Mouse (Mus musculus) NIH3T3 (cell line): ENCODE data around the gene Hcfc1r1.

ENCODE experiments used
- DNase-seq: peaks from one replicate; pipeline ENCODE4 v3.0.0-alpha.2; 2012; ENCODE audit warnings: low read depth

The Hcfc1r1 gene

DNA sequence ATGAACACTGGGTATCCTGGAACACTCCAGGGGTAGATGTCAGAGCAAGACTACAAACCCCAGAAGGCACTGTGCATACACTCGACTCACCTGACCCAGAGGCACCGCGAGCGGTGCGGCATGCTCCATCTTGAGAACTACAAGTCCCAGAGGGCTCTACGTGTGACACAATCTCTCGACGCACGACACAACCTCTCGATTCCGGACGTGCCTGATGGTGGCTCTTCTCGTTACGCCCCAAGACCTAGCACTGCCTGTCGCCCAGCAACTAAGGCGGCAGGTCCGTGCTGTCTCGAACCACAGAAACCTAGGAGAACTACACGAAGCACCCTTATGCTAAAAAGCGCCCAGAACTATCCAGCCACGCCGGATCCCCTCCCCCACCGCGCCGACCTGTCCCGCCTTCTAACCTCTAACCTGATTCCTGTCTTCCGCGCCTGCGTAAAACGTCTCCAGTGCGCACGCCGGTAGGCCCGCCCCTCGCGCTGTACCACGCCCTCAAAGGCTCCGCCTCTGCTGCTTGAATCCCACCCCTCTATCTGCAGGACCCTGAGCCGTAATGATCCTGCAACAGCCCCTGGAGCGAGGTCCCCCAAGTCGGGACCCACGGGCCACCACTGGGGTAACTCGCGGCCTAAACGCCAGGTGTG is at the start of gene Hcfc1r1, which contains the start of gene Thoc6:
Gene Hcfc1r1 (plus strand): TSS at position 173 of the 650 bp plus-strand sequence.
Gene Thoc6 (minus strand): TSS at position 459 of the 650 bp plus-strand sequence.
- peak; percentile 95 for DNase-seq

DNA sequence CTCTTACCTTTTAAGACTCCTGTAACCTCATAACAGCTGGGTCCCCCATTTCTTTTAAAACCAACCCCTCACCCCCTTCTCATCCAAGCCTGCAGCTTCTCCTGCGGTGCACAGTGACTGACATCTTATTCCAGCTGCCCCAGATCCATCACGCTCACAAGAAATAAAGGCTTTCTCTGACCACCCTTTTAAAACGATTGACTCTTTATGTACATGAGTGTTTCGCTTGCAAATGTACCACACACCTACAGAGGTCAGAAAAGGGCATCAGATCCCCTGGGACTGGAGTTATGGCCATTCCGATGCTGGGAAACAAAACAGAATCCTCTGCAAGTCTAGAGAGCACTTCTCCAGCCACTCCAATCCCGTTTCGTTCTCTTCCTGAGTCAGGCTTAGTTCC is 45.6 kb upstream of the Hcfc1r1 start:
- no peak for DNase-seq

DNA sequence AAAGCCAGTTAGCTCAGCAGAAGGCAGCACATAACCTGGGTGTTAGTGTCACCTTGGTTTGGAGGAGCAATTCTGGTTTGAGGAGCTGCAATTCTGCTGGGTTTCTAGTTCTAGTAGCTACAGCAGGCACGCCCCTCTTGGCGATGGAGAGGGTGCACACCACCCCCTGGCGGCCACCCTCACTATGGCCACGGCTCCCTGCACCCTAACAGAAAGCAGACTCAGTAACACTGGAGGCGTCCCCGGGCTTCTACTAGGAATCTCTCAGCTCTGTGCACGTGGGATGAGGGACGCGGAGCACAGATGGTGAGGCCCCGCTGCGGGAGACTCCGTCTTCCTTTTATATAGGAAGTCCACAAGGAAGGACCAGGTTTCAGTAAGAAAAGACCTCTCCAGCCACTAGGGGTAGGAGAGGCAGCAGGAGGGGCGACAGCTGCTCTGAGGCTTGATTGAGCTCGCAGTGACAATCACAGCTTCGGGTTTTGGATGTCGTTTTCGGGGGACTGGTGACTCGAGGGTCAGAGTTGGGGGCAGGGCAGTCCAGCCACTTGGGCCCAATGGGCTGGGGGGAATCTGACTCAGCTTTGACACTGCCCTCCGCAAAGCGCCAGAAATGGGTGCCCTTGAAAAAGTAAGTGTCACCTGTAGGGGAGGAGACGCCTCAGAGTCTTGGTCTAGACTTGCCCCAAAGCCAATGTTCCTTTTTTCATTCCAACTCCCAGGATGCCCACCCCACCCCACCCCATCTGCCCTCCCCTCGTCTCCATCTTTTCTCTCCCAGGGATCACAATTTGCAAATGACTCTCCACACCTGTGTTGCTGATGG is 43.0 kb upstream of the Hcfc1r1 start:
- peak; percentile 89 for DNase-seq

DNA sequence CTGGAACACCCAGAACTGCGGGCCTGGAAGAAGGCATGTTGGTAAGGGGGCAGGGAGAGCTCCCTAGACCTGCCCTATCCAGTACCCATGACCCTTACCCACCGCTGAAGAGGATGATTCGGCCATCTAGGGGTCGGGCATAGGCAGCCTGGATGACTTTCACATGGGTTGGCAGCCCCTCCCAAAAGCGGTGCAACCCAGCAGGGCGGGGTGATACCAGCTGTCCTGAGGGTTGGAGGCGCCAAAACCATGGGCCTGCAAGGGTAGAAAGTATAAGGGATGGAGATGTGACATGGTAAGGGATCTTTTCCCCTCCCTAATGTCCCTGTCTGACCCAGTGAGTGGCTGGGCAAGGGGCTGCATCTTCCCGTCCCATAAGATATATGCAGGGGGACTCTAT is 42.2 kb upstream of the Hcfc1r1 start:
- DNase-seq, result no peak

DNA sequence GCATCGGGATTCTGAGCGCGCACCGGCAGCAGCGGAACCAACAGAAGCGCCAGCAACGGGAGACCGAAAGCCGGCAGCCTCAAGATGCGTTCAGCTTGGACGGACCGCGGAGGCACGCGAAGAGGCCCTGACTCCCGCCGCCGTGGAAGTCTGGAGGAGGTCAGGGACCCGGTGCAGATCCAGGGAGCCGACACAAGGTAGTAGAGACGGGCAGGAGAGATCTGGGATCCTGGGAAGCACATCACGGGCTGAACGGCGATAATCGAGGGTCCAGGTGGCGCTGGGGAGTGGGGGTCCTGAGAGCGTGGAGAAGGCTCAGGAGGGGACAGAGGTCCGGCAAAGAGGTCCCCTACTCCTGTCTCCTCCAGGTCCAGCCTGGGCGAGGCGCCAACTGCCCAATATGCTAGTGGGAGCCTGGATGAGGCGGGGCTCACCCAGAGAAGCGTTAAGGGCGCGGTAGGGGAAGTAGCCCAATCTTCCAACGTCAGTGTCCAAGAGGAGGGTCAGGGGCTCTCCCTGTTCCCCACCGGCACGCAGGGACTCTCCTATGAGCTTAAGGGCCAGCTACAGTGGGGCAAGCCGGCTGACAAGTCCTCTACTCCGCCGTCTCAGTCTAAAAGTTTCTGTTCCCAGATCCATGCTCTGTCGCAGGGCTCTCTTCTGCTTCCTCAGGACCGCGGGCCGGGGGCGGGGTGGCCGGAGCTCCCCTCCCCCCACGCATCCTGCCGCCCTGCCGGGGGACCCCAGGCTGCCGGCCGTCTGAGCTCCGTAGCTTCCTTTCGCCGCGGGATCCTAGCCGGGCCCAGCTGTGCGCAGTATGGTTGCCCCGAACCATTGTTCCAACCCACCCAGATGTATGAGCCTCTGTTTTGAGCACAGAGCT is 28.5 kb upstream of the Hcfc1r1 start, which contains the start of gene Mmp25:
Gene Mmp25 (minus strand): TSS at position 665 of the 883 bp plus-strand sequence.
- no peak for DNase-seq

DNA sequence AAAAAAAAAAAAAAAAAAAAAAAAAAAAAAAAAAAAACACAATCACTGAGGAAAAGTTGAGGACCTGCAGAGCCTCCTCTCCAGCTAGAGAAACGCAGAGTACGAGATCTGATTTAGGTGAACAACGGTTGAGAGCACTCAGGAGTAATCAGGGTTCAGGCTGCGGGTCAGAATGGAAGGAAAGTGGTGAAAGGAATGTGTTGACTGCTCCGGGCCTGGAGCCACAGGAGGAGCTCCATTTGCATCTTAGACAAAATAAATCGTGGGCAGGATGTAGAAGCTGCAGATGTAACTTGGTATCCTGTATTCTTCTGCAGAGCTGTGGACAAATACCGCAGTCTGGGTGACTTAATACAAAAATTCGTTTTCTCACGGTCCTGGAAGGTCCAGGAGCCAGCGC is 27.5 kb upstream of the Hcfc1r1 start:
- DNase-seq, result no peak

DNA sequence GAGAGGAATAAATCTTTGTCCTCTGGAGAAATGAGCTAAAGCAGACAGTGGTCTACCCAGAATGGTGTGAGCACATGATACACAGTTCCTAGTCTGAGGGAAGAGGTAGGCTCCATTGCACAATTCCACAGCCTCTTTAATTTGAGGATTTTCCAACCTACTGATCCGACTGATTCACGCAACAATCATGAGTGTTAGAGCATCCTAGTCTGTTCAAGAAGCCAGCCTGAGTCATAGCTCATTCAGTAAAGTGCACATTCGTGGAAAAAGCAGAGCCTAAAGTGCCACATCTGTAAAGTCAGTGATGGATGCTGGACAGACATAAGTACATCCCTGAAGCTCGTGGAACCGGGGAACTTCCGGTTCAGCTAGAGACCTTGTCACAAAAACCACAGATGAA is 22.0 kb upstream of the Hcfc1r1 start:
- peak; percentile 63 for DNase-seq

DNA sequence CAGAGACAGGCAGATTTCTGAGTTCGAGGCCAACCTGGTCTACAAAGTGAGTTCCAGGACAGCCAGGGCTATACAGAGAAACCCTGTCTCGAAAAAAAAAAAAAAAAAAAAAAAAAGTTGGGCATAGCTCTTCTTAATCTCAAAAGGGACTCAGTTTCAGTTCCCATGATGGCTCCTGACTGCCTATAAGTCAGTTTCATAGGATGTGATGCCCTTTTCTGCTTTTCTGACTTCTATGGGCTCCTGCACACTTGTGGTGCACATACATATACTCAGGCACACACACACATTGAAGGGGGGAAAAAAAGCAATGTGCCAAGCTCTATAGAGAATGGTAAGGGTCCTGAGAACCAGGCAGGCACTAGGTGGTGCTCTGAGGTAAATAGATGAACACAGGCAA is 20.1 kb upstream of the Hcfc1r1 start:
- DNase-seq, result peak; percentile 22

DNA sequence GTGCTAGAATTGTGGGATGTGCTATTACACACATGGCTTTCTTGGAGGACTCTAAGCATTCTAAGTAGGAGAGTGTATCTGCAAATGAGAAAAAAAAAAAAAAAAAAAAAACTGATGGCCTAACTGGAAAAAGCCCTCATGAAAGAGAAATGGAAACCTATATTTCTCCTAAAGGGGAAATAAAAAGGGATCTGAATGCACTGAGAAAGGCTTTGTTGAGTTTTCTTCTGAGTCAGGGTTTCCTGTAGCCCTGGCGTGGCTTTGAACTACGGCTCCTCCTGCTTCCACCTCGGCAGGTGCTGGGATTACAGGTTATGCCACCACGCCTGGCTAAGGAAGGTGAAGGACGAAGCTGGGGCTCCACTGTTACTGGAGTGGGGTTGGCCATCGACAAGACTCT is 19.4 kb upstream of the Hcfc1r1 start:
- DNase-seq, result no peak

DNA sequence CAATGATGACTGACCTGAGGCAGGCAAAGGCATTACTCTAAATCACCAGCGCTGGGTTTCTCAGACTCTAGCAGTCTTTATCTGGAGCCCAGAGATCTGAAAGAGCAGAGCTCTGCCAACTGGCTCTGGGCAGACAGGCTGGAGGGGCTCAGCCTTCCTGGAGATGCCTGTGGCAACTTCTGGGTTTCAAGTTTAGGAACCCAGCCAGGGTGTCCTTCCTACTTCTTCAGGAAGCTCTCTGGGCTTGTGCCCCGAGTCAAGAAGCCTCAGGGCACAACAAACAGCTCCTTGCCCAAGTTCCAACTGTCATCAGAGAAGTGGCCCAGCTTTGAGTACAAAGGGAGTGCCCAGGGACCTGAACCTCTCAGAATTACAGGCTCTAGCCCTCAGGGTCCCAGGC is 19.0 kb upstream of the Hcfc1r1 start:
- no peak for DNase-seq

DNA sequence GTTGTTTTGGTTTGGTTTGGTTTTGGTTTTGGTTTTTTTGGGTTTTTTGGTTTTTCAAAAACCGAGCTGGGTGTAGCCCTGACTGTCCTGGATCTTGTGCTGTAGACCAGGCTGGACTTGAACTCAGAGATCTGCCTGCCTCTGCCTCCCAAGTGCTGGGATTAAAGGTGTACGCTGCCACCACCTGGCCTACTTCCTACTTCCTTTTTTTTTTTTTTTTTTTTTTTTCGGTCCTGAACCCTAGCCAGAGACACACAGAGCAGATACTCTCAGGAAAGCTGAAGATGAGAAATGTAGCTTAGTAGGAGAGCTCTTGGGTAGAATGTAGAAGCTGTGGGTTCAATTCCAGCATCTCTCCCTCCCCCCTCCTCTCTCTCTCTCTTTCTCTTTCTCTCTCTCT is 14.9 kb upstream of the Hcfc1r1 start:
- DNase-seq, result no peak

DNA sequence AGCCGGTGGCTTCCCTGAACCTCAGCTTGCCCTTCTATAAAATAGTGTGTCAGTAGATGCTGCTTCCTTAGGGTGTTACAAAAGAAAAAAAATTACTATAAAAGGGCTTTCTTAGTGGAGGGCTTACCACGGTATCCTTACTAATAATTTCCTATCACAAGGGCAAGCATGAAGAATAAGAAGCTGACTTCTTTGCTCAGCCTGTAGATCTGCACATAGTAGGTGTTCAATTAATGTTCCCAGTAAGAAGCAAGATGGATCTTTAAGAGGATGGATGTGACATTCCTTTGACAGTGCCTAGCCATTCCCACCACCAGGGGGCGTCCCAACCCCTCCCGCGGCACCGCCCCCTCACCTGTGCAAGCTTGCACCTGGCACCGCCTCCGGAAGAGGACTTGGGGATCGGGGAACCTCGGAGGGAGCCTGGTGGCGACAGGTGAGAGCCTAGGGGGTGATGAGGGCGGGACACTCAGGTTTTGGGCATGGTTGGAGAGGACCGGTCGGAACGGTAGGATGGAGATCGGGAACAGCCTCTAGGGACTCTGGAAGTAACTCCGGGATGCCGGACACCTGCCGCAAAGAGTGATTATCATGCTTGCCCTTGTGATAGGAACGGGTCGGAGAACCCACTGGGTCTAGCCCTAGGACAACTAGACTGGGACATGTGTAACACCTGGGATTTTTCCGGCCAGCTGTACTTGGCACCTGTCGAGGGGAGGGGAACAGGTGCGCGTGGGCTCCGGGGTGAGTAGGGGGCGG is 13.1 kb upstream of the Hcfc1r1 start, which contains the start of gene Bicdl2:
Gene Bicdl2 (plus strand): TSS at position 390 of the 759 bp plus-strand sequence.
- no peak for DNase-seq

DNA sequence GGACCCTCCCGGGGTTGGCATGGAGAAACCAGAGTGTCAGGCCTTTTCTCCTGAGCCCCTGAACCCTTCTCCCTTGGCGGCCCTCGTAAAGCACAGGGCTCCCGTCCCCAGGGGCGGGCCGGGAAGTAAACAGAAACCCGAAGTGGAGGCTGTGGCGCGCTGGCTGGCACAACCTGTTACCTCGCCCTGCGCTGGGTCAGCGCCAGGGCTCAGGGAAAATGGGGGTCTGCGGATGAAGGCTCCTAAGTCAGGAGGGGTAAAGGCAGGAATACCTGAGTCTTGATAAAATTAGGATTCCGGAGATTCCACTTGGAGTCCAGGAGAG is 12.6 kb upstream of the Hcfc1r1 start:
- no peak for DNase-seq

DNA sequence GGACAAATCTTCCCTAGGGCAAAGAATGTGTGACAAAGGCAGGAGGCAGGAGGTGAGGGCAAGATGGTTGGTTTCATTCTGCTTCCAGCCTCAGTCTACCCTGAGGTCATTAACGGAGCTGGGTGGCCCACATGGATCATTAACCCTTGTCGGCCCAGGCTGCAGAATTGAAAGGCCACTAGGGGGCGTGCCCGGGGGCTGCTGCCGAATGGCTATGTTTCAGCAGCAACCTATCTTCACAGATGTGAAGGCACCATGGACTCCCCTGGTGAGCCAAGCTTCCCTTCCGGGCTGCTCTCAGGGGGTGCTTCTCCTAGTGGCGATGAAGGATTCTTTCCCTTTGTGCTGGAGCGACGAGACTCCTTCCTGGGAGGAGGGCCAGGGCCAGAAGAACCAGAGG is 11.9 kb upstream of the Hcfc1r1 start:
- no peak for DNase-seq

DNA sequence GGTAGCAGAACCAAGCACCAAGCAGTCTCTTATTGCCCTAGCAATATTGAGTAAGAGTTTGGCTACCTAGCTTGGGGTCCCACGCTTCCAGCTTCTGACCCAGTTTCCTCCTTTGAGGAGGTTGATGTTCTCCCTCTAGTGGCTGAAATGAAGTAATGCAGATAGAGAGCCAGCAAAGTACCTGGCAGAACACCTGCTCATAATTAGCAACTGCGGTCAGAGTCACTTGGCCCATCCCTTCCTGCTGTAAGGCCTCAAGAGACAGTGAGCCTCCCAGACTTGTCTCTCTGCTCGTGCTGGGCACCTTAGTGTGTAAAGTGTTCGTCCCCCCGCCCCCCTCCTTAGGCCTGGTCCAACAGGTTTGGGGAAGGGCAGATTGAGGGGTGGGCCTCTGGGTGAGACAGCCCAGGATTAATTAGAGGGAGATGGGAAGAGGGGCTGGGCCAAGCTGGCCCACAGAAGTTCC is 8.8 kb upstream of the Hcfc1r1 start:
- DNase-seq, result peak; percentile 68

DNA sequence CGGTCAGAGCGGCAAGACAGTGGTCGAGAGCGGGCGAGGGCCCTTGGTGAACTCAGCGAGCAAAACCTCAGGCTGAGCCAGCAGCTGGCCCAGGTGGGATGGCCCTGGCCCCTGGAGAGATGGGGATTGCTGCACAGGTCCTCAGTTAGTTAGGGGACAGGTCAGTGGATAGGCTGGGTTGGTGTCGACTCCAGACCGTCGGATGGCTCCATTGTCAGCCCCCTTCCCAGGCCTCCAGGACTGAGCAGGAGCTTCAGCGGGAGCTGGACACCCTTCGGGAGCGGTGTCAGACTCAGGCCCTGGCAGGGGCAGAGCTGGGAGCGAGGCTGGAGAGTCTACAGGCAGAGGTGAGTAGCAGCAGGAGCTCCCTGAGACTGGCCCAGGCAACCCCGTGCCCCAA is 7.9 kb upstream of the Hcfc1r1 start:
- DNase-seq, result no peak

DNA sequence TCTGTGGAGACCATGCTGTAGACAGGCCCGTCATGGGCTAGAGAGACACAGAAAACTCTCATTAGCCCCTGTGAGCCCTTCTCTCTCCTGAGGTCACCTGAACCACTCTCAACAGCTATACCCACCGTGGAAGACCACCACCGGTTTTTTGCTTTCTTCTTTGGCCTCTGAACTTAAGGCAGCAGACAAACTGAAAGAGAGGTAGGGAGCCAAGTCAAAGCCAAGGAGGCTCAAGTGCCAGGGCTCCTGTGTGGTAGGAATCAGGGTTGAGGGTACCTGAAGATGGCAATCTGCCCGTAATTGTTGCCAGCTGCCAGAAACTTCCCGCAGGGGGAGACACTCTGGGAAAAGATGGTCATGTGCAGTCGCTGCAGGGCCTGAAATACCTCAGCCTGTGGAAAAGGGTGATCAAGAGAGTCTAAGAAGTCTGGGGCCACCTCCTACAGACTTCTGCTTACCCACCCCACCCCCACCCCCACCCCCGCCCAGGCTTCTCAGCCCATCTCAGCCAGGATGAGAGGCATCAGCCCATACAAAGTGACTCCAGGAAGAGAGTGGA is 2.8 kb upstream of the Hcfc1r1 start:
- DNase-seq, result no peak

DNA sequence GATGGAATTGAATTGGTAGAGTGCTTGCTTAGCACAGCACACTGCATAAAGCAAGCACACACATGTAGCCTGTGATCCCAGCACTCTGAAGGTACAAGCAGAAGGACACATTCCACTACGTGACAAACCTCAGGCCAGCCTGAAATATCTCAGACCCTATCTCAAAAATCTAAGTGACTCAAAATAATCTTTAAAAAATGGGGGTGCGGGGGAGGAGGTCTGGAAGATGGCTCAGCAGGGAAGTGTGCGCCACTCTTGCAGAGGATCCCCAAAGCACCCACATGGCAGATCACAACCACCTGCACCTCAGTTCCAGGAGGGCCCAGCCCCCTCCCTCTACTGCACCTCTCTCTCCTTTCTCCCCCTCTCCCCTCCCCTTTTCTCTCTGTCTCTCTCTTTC is 1.9 kb upstream of the Hcfc1r1 start:
- DNase-seq, result no peak

DNA sequence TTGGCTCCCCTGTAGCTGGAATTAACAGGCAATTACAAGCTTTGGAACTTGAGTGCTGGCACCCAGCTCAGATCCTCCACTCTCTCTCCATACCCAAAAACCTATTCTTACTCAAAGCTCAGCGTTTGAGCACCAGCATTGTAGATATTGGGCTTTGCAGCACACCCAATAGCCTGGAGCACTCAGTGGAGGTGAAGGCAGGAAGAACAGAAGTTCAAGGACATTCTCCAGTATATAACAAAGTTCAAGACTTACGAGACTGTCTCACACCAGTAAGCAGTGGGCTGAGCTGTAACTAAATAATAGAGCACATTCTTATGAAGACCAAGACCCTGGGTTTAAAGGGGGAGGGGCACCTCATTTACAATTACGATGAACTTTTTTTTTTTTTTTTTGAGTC is 635 bp upstream of the Hcfc1r1 start:
- no peak for DNase-seq

DNA sequence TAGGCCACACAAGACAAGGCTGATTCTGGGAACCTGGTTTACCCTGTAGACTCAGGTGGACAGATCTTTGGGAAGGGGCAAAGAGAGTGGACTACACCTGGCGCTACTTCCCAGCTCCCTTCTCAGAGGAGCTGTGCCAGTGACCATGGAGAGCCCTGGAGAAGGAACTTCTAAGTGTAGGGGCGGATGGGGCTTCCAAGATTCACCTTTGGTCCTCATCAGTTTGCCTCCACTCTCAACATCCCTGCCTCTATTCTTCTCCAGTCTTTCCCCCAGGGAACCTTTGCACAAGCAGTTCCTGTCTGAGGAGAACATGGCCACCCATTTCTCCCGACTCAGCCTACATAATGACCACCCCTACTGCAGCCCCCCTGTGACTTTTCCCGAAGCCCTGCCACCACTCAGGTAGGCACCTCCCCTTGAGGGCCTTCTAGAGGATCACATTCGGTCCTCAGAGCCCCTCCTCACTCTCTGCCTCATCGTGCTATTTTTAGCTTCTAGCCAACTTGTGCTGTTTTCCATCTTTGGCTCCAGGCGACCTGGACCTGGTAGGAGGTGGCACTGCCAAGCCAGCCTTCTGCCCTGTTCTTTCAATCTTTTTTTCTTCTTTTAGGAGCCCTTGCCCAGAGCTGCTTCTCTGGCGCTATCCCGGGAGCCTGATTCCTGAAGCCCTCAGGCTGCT is 1.0 kb downstream of the Hcfc1r1 start:
- DNase-seq, result peak; percentile 66

DNA sequence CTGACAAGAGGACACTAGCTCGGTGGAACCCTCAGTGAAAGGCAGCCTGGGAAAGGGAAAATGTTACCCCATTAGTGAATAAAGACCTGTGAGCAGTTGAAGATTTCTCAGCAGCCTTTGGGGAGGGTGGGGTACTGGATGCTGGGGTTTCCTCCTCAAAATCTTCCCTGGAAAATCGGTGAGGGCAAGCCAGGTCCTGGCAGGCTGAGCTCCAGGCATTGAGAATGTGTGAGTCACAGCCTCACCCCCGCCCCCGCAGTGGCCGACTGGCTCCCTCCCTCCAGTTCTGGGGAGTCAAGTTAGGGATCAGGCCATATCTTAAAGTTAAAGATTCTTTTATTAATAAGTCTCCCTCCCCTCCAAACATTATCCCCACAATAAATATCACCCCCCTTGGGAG is 1.7 kb downstream of the Hcfc1r1 start:
- peak; percentile 92 for DNase-seq
